ENCODE assay signal across 15 mouse cellular contexts in the genomic region with DNA sequence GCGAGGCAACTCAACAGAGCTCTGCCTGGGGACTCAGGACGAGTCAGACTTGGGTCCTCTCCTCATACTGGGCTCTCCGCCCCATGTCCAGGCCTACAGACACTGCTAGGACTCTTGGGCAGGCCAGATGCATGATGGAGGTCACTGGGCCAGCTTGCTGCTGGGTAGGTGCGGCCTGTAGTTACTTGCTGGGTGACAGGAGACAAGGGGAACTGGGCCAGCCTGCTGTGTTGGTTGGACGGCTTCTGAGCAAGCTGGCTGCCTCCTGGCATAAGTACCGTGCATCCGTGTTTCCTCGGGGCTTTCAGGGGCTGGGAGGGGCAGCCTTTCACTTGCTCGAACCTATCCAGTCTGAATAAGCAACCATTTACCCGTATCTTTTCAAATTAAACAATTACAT. TPM values are rescaled to one million over a fixed set of nuclear protein-coding genes. Genes with fewer than 3 reads are reported as not detected.
A peak's percentile ranks its signal among the peaks of the same experiment; 100 is the strongest.
DNase-seq lines count a peak whose midpoint lies in the region; ATAC-seq and TF ChIP-seq lines count a peak whose summit lies in the region.
"Had no signal": no experiment of that assay in that cellular context is flagged by ENCODE, and none has a peak within 500 bp of the region (broad histone marks: within the 10 kb centered on the region; RNA-seq: fewer than 3 reads in every experiment).

No protein-coding gene starts in this region.

- TF ChIP-seq CTCF in liver, adult 2 months (IDR thresholded peaks at IDR 0.05; ENCODE audit: low read depth, low read length): no peak

- H3K36me3 ChIP-seq in embryonic facial prominence, embryonic 12.5 days: peaks cover 45% of the 10 kb centered on the region
- peaks cover 84% of the 10 kb centered on the region for H3K36me3 ChIP-seq in embryonic facial prominence, embryonic 10.5 days (replicated peaks)
- H3K36me3 ChIP-seq in liver, adult 2 months (ENCODE audit: control insufficient read depth, insufficient read depth, low read length): peaks cover 6% of the 10 kb centered on the region; the same call in 1 of the 2 replicates
- peaks cover 38% of the 10 kb centered on the region for H3K36me3 ChIP-seq in embryonic facial prominence, embryonic 15.5 days
- peaks cover 74% of the 10 kb centered on the region for H3K36me3 ChIP-seq in limb, embryonic 13.5 days

- H3K9me3 ChIP-seq in embryonic facial prominence, embryonic 12.5 days: no peaks in the 10 kb centered on the region
- H3K9me3 ChIP-seq in embryonic facial prominence, embryonic 10.5 days: no peaks in the 10 kb centered on the region
- no peaks in the 10 kb centered on the region for H3K9me3 ChIP-seq in embryonic facial prominence, embryonic 15.5 days (replicated peaks)
- no peaks in the 10 kb centered on the region for H3K9me3 ChIP-seq in limb, embryonic 13.5 days

- no peaks in the 10 kb centered on the region for H3K79me2 ChIP-seq in liver, adult 2 months (ENCODE audit: control insufficient read depth, insufficient read depth, low read length)

- 74% methylated on average over 10 of the region's 10 CpGs for WGBS in embryonic facial prominence, embryonic 12.5 days
- 85% methylated on average over 10 of the region's 10 CpGs for WGBS in embryonic facial prominence, embryonic 10.5 days
- WGBS in liver, adult 2 months: 84% methylated on average over 10 of the region's 10 CpGs
- 62% methylated on average over 10 of the region's 10 CpGs for WGBS in embryonic facial prominence, embryonic 15.5 days
- 78% methylated on average over 10 of the region's 10 CpGs for WGBS in limb, embryonic 13.5 days

- H3K9ac ChIP-seq in embryonic facial prominence, embryonic 12.5 days: no peak overlapping the region
- H3K9ac ChIP-seq in liver, adult 2 months (ENCODE audit: low read depth, low read length): no peak overlapping the region
- no peak overlapping the region for H3K9ac ChIP-seq in embryonic facial prominence, embryonic 15.5 days
- 0 out of 2 replicates have a peak overlapping the region, but pooled peaks have one; percentile 19 for H3K9ac ChIP-seq in limb, embryonic 13.5 days

- H3K4me3 ChIP-seq in embryonic facial prominence, embryonic 12.5 days: no peak overlapping the region
- no peak overlapping the region for H3K4me3 ChIP-seq in embryonic facial prominence, embryonic 10.5 days
- no peak overlapping the region for H3K4me3 ChIP-seq in liver, adult 2 months (ENCODE audit: insufficient read depth, low read depth, low read length)
- no peak overlapping the region for H3K4me3 ChIP-seq in embryonic facial prominence, embryonic 15.5 days (replicated peaks)
- no peak overlapping the region for H3K4me3 ChIP-seq in limb, embryonic 13.5 days
- H3K4me3 ChIP-seq: erythroblast, embryonic 14.5 days; left cerebral cortex, adult 2 months had no signal

- H3K27ac ChIP-seq in embryonic facial prominence, embryonic 12.5 days: 0 out of 2 replicates have a peak overlapping the region, but pooled peaks have one; percentile 12
- H3K27ac ChIP-seq in embryonic facial prominence, embryonic 10.5 days (replicated peaks): no peak overlapping the region
- 0 out of 2 replicates have a peak overlapping the region, but pooled peaks have one; percentile 37 for H3K27ac ChIP-seq in liver, adult 2 months (replicated peaks; ENCODE audit: insufficient read depth, low read depth, low read length)
- peak overlapping the region; percentile 90 for H3K27ac ChIP-seq in embryonic facial prominence, embryonic 15.5 days (replicated peaks)
- peak overlapping the region; percentile 39; the same call in 1 of the 2 replicates for H3K27ac ChIP-seq in limb, embryonic 13.5 days
- H3K27ac ChIP-seq: left cerebral cortex, adult 2 months; macrophage had no signal

- ATAC-seq in embryonic facial prominence, embryonic 12.5 days (ENCODE audit: insufficient number of reproducible peaks, insufficient read depth, low FRiP score, low TSS enrichment): no peak
- 0 out of 2 replicates have a peak, but pooled peaks have one; percentile 30 for ATAC-seq in embryonic facial prominence, embryonic 15.5 days (ENCODE audit: insufficient number of reproducible peaks, low FRiP score, low TSS enrichment, low read depth)
- ATAC-seq in limb, embryonic 13.5 days (ENCODE audit: low FRiP score, low read depth): no peak

- DNase-seq in embryonic facial prominence, embryonic 10.5 days (ENCODE audit: low spot score): no peak
- DNase-seq in liver, adult 2 months (ENCODE audit: extremely low read depth, low read depth, low spot score): no peak
- no peak for DNase-seq in liver
- no peak for DNase-seq in spleen, postnatal 14 days (ENCODE audit: low spot score in 2 of 2)
- DNase-seq in layer of hippocampus, postnatal 36 days: no peak
- DNase-seq: spleen, adult 18-20 months had no signal

- no peak for TF ChIP-seq POLR2A in liver, adult 2 months (IDR thresholded peaks at IDR 0.05; ENCODE audit: extremely low read depth, insufficient read depth, low read length)

- peaks cover 10% of the 10 kb centered on the region for H3K4me1 ChIP-seq in embryonic facial prominence, embryonic 12.5 days
- peaks cover 3% of the 10 kb centered on the region; the same call in 1 of the 2 replicates for H3K4me1 ChIP-seq in embryonic facial prominence, embryonic 10.5 days
- peaks cover 2% of the 10 kb centered on the region for H3K4me1 ChIP-seq in liver, adult 2 months (ENCODE audit: control insufficient read depth, insufficient read depth, low read length)
- peaks cover 49% of the 10 kb centered on the region for H3K4me1 ChIP-seq in embryonic facial prominence, embryonic 15.5 days
- H3K4me1 ChIP-seq in limb, embryonic 13.5 days: peaks cover 21% of the 10 kb centered on the region

- H3K4me2 ChIP-seq in embryonic facial prominence, embryonic 12.5 days (replicated peaks): no peak overlapping the region
- 0 out of 2 replicates have a peak overlapping the region, but pooled peaks have one; percentile 5 for H3K4me2 ChIP-seq in embryonic facial prominence, embryonic 15.5 days (replicated peaks)
- H3K4me2 ChIP-seq in limb, embryonic 13.5 days (replicated peaks): no peak overlapping the region

- no peaks in the 10 kb centered on the region for H3K27me3 ChIP-seq in embryonic facial prominence, embryonic 12.5 days
- no peaks in the 10 kb centered on the region for H3K27me3 ChIP-seq in embryonic facial prominence, embryonic 10.5 days (replicated peaks; ENCODE audit: low read depth, poor library complexity, severe bottlenecking)
- no peaks in the 10 kb centered on the region for H3K27me3 ChIP-seq in liver, adult 2 months (ENCODE audit: control insufficient read depth, insufficient read depth, low read length)
- H3K27me3 ChIP-seq in embryonic facial prominence, embryonic 15.5 days: no peaks in the 10 kb centered on the region
- no peaks in the 10 kb centered on the region for H3K27me3 ChIP-seq in limb, embryonic 13.5 days

RNA-seq across cellular contexts. Expression of a gene that starts 21.0 kb away (rescaled TPM):
- 33.8 and 38.9 TPM in 2 replicates for polyA plus RNA-seq in embryonic facial prominence, embryonic 12.5 days (2016; fragmentation: Nextera tagmentation; extraction: Ambion mirVana)
- polyA plus RNA-seq in embryonic facial prominence, embryonic 10.5 days (2016; fragmentation: Nextera tagmentation; extraction: Ambion mirVana): 38.5 and 39.2 TPM in 2 replicates
- 1.0 and 1.9 TPM in 2 replicates for total RNA-seq in liver, adult 2 months (2014; rRNA removed)
- 4.3 and 7.1 TPM in 2 replicates for polyA plus RNA-seq in liver, adult 2 months (2012; rRNA removed)
- polyA plus RNA-seq in embryonic facial prominence, embryonic 15.5 days (2015; fragmentation: Nextera tagmentation; extraction: Ambion mirVana): 35.0 and 36.5 TPM in 2 replicates
- polyA plus RNA-seq in limb, embryonic 13.5 days (2015; fragmentation: Nextera tagmentation; extraction: Ambion mirVana): 35.2 and 37.9 TPM in 2 replicates
- 1 to 10 TPM; 7.9 to 8.0 TPM for total RNA-seq in layer of hippocampus, postnatal 36 days (2021)

RNA-seq across cellular contexts. Expression of a gene that starts 22.7 kb away (rescaled TPM):
- 0.18 and 0.91 TPM in 2 replicates for polyA plus RNA-seq in embryonic facial prominence, embryonic 12.5 days (2016; fragmentation: Nextera tagmentation; extraction: Ambion mirVana)
- polyA plus RNA-seq in embryonic facial prominence, embryonic 10.5 days (2016; fragmentation: Nextera tagmentation; extraction: Ambion mirVana): 0.32 and 0.78 TPM in 2 replicates
- 0.34 and 0.55 TPM in 2 replicates for total RNA-seq in liver, adult 2 months (2014; rRNA removed)
- 1.3 and 2.1 TPM in 2 replicates for polyA plus RNA-seq in liver, adult 2 months (2012; rRNA removed)
- polyA plus RNA-seq in embryonic facial prominence, embryonic 15.5 days (2015; fragmentation: Nextera tagmentation; extraction: Ambion mirVana): 4.0 and 5.4 TPM in 2 replicates
- polyA plus RNA-seq in limb, embryonic 13.5 days (2015; fragmentation: Nextera tagmentation; extraction: Ambion mirVana): 0.14 and 0.15 TPM in 2 replicates
- total RNA-seq in layer of hippocampus, postnatal 36 days (2021): not detected
- total RNA-seq: left cerebral cortex, adult 2 months had no signal
- polyA plus RNA-seq: erythroblast, embryonic 14.5 days; macrophage; neural tube, embryonic 14.5 days had no signal

RNA-seq across cellular contexts. Expression of a gene that starts 35.7 kb away (rescaled TPM):
- 0.12 TPM in 1 of 2 replicates, not detected in the other for polyA plus RNA-seq in embryonic facial prominence, embryonic 12.5 days (2016; fragmentation: Nextera tagmentation; extraction: Ambion mirVana)
- not detected in 2 replicates for polyA plus RNA-seq in embryonic facial prominence, embryonic 10.5 days (2016; fragmentation: Nextera tagmentation; extraction: Ambion mirVana)
- total RNA-seq in liver, adult 2 months (2014; rRNA removed): not detected in 2 replicates
- polyA plus RNA-seq in liver, adult 2 months (2012; rRNA removed): not detected in 2 replicates
- 0.40 and 0.83 TPM in 2 replicates for polyA plus RNA-seq in embryonic facial prominence, embryonic 15.5 days (2015; fragmentation: Nextera tagmentation; extraction: Ambion mirVana)
- 0.22 and 0.47 TPM in 2 replicates for polyA plus RNA-seq in limb, embryonic 13.5 days (2015; fragmentation: Nextera tagmentation; extraction: Ambion mirVana)
- total RNA-seq in layer of hippocampus, postnatal 36 days (2021): not detected
- total RNA-seq: heart, postnatal 14 days; left cerebral cortex, adult 2 months had no signal
- polyA plus RNA-seq: C2C12; erythroblast, embryonic 14.5 days; macrophage had no signal

RNA-seq across cellular contexts. Expression of a gene that starts 38.7 kb away (rescaled TPM):
- 8.7 and 9.8 TPM in 2 replicates for polyA plus RNA-seq in embryonic facial prominence, embryonic 12.5 days (2016; fragmentation: Nextera tagmentation; extraction: Ambion mirVana)
- 6.0 and 6.7 TPM in 2 replicates for polyA plus RNA-seq in embryonic facial prominence, embryonic 10.5 days (2016; fragmentation: Nextera tagmentation; extraction: Ambion mirVana)
- not detected in 2 replicates for total RNA-seq in liver, adult 2 months (2014; rRNA removed)
- not detected in 2 replicates for polyA plus RNA-seq in liver, adult 2 months (2012; rRNA removed)
- polyA plus RNA-seq in embryonic facial prominence, embryonic 15.5 days (2015; fragmentation: Nextera tagmentation; extraction: Ambion mirVana): 41.7 and 48.4 TPM in 2 replicates
- 2.2 and 3.5 TPM in 2 replicates for polyA plus RNA-seq in limb, embryonic 13.5 days (2015; fragmentation: Nextera tagmentation; extraction: Ambion mirVana)
- total RNA-seq in layer of hippocampus, postnatal 36 days (2021): not detected
- total RNA-seq: heart, postnatal 14 days; left cerebral cortex, adult 2 months had no signal
- polyA plus RNA-seq: erythroblast, embryonic 14.5 days; macrophage; neural tube, embryonic 14.5 days had no signal

RNA-seq across cellular contexts. Expression of a gene that starts 41.3 kb away (rescaled TPM):
- polyA plus RNA-seq in embryonic facial prominence, embryonic 12.5 days (2016; fragmentation: Nextera tagmentation; extraction: Ambion mirVana): 4.7 and 5.1 TPM in 2 replicates
- 3.1 and 4.0 TPM in 2 replicates for polyA plus RNA-seq in embryonic facial prominence, embryonic 10.5 days (2016; fragmentation: Nextera tagmentation; extraction: Ambion mirVana)
- 4.0 and 4.8 TPM in 2 replicates for total RNA-seq in liver, adult 2 months (2014; rRNA removed)
- polyA plus RNA-seq in liver, adult 2 months (2012; rRNA removed): 5.8 and 6.5 TPM in 2 replicates
- 2.8 and 3.4 TPM in 2 replicates for polyA plus RNA-seq in embryonic facial prominence, embryonic 15.5 days (2015; fragmentation: Nextera tagmentation; extraction: Ambion mirVana)
- 4.4 and 4.5 TPM in 2 replicates for polyA plus RNA-seq in limb, embryonic 13.5 days (2015; fragmentation: Nextera tagmentation; extraction: Ambion mirVana)
- total RNA-seq in layer of hippocampus, postnatal 36 days (2021): 1 to 10 TPM; 1.4 to 1.7 TPM
